Mouse (Mus musculus) bone marrow, adult 2 months (tissue): ENCODE data around the gene Srcin1.

ENCODE experiments used
- CTCF ChIP-seq: fragments of 200-500 bp; IDR thresholded peaks from 2 replicates; pipeline ENCODE4 v1.5.1; 2011; ENCODE audit warnings: low read length, control low read depth; ENCODE audit not compliant: control insufficient read depth, insufficient read depth
- POLR2A ChIP-seq: fragments of 200-500 bp; IDR thresholded peaks from 2 replicates; pipeline ENCODE4 v1.6.1; 2011; ENCODE audit warnings: low read depth, mild to moderate bottlenecking, control low read depth, low read length, borderline replicate concordance; ENCODE audit not compliant: control insufficient read depth

DNA sequence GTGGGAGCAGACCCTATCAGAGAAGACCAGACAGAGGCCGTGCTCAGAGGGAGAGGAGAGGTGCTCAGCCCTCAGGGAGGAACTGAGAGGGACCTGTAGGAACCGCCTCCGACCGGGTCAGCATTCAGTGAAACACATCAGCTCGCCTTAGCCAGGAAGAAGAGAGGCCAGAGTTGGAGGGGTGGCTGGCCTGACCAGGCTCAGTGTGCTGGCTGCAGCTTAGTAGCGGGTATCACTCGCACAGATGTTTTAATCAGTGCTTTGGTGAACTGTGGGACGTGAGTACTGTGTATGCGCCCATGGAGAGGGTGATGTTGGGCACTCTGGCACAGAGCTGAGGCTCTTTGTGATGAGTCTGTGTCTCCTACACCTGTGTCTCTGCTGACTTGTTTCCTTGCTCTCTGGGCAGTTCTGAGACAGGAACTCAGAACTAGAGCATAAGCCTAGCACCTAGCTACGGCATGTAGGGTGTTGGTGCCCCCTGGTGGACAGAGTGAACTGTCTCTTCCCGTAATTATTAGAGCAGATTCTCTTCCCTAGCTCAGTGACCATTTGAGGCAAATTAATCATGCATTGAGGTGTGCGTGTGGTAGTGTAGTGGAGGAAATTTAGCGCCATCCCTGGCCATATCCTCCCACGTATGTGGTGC lies 107.2 kb downstream of the Srcin1 start:
- TF ChIP-seq CTCF, result peak; percentile 99
- TF ChIP-seq POLR2A, result no peak
